Mouse (Mus musculus) megakaryocyte, embryonic 14.5 days (primary cell): ENCODE results near the gene Opcml.

Experiments used
- FLI1 ChIP-seq: IDR thresholded peaks from 2 replicates; pipeline ENCODE4 v1.6.1; 2012; ENCODE audit warnings: low read length, inconsistent platforms, mixed read lengths
- GATA1 ChIP-seq: IDR thresholded peaks from 3 replicates; pipeline ENCODE4 v1.6.1; 2012; ENCODE audit warnings: mixed read lengths, low read length, inconsistent platforms, borderline replicate concordance

DNA sequence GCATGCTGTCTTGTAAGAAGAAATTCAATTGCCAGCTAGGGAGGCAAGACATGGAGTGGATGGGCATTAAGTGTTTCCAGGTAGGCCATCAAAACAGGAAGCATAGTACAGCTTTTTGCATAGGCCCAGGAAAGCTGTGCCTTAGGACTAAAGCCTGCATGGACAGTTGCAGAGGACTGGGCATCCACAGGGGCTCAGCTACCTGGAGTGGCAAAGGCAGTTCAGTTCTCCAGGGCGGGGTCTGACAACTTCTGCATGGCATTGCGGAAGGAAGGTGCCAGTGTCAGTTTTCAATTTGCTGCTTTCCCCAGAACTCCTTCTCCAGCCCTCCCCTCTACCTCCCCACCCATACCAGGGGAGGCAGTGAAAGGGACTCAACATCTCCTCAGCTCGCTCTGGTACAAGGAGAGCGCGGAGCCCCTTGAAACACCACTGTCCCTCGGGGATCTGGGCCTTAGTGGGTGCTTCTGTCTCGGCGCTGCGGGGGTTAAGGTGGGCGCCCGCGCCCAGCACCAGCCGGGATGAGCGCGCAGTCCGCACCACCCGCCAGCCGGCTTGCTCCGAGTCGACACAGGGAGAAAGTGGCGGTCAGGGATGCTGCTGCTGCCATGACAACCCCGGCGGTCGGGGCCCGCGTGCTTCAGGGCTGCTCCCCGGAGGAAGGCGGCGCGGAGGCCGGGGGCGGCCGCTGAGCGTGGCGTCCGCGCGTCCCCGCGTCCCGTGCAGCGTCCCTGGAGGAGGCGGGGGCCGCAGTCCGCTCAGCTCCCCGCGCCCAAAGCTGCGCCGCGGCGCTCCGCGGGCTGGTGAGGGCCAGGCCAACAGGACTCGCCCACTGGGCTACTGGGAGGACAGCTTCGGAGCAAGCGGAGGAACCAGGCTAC is 612.4 kb downstream of the Opcml start:
- TF ChIP-seq GATA1 (no peak), FLI1 (no peak)
